Mouse (Mus musculus): ENCODE data around the gene Il17rc. TPM values are rescaled to one million over a fixed set of nuclear protein-coding genes. Genes with fewer than 3 reads are reported as not detected.

Il17rc gene
- polyA plus RNA-seq, 1 experiment from 2014 or later: 73.6 TPM

DNA sequence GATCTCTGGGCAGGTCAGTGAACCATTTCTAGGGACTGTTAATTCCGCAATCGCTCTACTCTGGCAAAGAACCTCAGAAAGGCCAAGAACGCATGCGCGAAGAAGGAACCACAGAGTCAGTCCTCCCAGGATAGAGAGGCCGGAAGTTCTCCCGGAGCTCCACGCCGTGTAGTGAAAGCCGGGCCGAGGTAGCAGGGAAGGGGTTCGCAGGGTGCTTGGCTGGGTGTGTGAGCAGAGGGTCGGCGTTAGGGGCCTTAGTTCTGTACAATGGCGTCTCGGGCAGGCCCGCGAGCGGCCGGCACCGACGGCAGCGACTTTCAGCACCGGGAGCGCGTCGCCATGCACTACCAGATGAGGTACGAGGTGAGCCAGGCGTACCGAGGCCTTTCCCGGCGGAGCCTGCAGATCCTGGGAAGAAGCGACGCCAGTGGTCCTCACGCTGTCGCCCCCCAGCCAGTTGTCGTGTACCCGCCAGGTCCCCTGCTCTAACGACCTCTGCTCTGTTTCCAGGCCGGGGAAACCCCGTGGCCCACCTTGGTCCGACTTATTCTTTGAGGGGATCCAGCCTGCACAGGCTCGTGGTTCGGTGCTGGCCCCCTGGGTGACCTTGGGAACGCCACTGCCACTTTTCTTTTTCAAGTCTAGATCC, 28.7 kb upstream of the Il17rc start, which contains the start of gene Jagn1:
Gene Jagn1, plus strand, starts transcription at position 128 of the 649 bp plus-strand sequence.
- Histone ChIP-seq H3K36me3 (ENCODE audit: control insufficient read depth, insufficient read depth, low read length) (no peaks in the 10 kb centered on the region), H3K27me3 (ENCODE audit: control insufficient read depth, insufficient read depth, low read length) (no peaks in the 10 kb centered on the region), H3K4me2 (replicated peaks; ENCODE audit: low read depth) (peak within 1 kb of the TSS; percentile 94), H3K4me3 (ENCODE audit: low read depth, low read length) (peak within 1 kb of the TSS; percentile 88), H3K27ac (replicated peaks) (peak within 1 kb of the TSS; percentile 87), H3K9ac (ENCODE audit: low read length) (peak within 1 kb of the TSS; percentile 96), H3K9me3 (ENCODE audit: control insufficient read depth, low read length) (no peaks in the 10 kb centered on the region), H3K4me1 (replicated peaks; ENCODE audit: control insufficient read depth, insufficient read depth) (0 out of 2 replicates have a peak, but pooled peaks cover 3% of the 10 kb centered on the region)
- peak; percentile 78 for ATAC-seq (ENCODE audit: low FRiP score, low TSS enrichment)
- DNase-seq (ENCODE audit: low spot score): peak; percentile 94
- WGBS: under 1% methylated on average over 45 of the region's 45 CpGs
- no peak for TF ChIP-seq EP300 (optimal IDR thresholded peaks at IDR 0.05)
- TF ChIP-seq CTCF (IDR thresholded peaks at IDR 0.05; ENCODE audit: low read depth): no peak

DNA sequence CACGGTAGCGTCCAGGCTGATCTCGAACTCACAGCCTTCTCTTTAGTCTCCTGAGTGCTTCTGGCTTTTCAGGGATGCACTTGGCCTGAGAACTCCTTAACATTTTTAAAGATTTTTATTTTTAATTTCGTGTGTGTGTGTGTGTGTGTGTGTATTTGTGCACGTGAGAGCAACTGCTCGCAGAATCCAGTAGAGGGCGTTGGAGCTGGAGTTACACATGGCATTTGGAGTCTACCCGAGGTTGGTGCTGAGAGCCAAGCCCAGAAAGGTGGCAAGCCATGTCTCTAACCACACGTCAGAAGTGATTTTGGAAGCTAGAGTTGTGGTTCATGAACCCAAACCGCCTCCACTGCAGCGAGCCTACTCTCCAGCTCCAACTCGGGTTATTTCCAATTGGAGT, 28.1 kb upstream of the Il17rc start:
- Histone ChIP-seq H3K9ac (ENCODE audit: low read length) (peak overlapping the region; percentile 96), H3K27ac (replicated peaks) (peak overlapping the region; percentile 87), H3K4me1 (replicated peaks; ENCODE audit: control insufficient read depth, insufficient read depth) (0 out of 2 replicates have a peak, but pooled peaks cover 3% of the 10 kb centered on the region), H3K4me2 (replicated peaks; ENCODE audit: low read depth) (peak overlapping the region; percentile 94), H3K27me3 (ENCODE audit: control insufficient read depth, insufficient read depth, low read length) (no peaks in the 10 kb centered on the region), H3K9me3 (ENCODE audit: control insufficient read depth, low read length) (no peaks in the 10 kb centered on the region), H3K4me3 (ENCODE audit: low read depth, low read length) (peak overlapping the region; percentile 88), H3K36me3 (ENCODE audit: control insufficient read depth, insufficient read depth, low read length) (no peaks in the 10 kb centered on the region)
- TF ChIP-seq CTCF (IDR thresholded peaks at IDR 0.05; ENCODE audit: low read depth): peak; percentile 57
- TF ChIP-seq EP300 (optimal IDR thresholded peaks at IDR 0.05): no peak
- whole genome bisulfite sequencing: 42% methylated on average over 12 of the region's 12 CpGs
- DNase-seq (ENCODE audit: low spot score) (peak; percentile 20), ATAC-seq (ENCODE audit: low FRiP score, low TSS enrichment) (no peak)

DNA sequence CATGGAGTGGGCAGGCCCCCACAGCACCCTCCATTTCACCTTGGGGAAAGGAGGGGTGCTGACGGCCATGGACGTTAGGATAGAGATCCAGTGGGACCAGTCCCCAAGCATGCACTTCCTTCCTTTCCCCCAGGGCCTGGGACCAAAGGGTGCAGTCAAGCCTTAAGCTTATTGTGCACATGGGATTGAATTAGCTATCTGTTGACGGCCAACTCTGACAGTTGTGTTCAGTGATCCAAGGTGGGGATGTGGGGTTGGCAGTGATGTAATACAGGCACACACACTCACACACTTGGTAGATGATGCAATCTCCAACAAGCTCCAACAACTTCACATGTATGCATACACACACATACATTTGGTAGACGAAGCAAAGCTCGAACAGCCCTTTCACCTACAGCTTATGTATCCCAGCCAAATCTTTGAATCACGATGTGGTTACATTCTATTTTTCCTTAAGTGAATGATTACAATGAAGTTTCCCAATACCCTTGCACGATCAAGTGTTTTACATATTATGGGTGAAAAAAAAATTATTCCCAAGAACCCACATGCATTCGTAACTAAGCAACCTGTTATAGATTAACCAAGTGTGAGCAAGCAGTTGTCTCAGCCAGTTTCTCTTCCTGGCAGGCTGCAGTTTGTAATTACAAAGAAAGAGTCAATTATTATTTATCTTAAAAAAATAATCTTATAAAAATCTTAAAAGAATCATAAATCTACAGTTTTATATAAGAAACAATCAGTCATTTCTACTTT, 26.8 kb upstream of the Il17rc start:
- 61% methylated on average over 6 of the region's 8 CpGs for whole genome bisulfite sequencing
- no peak overlapping the region for H3K9ac ChIP-seq (ENCODE audit: low read length)
- TF ChIP-seq EP300 (optimal IDR thresholded peaks at IDR 0.05): no peak
- no peak for TF ChIP-seq CTCF (IDR thresholded peaks at IDR 0.05; ENCODE audit: low read depth)
- no peak overlapping the region for H3K4me3 ChIP-seq (ENCODE audit: low read depth, low read length)
- H3K27me3 ChIP-seq (ENCODE audit: control insufficient read depth, insufficient read depth, low read length): no peaks in the 10 kb centered on the region
- H3K4me2 ChIP-seq (replicated peaks; ENCODE audit: low read depth): no peak overlapping the region
- ATAC-seq (ENCODE audit: low FRiP score, low TSS enrichment): peak; percentile 50
- 0 out of 2 replicates have a peak overlapping the region, but pooled peaks have one; percentile 20 for H3K27ac ChIP-seq (replicated peaks)
- H3K4me1 ChIP-seq (replicated peaks; ENCODE audit: control insufficient read depth, insufficient read depth): 0 out of 2 replicates have a peak, but pooled peaks cover 3% of the 10 kb centered on the region
- peak; percentile 22 for DNase-seq (ENCODE audit: low spot score)
- no peaks in the 10 kb centered on the region for H3K36me3 ChIP-seq (ENCODE audit: control insufficient read depth, insufficient read depth, low read length)
- H3K9me3 ChIP-seq (ENCODE audit: control insufficient read depth, low read length): no peaks in the 10 kb centered on the region

DNA sequence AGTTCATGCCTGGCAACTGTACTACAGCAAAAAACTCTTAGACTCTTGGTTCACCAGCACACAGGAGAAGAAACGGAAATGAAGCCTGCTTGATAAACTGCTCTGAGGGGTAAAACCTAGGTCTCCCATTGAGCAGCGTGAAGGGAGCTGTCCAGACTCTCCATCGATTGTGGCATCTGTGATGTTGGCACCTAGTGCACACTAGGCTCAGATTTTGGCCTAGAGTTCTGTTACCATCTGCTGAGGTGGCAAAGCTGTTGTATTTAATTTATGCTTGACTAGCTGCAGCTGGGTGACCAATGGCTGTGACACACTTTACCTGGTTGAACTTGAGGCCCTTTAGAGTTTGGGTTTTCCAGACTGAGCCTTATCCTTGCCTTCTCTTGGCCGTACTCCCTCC, 23.6 kb upstream of the Il17rc start:
- H3K4me2 ChIP-seq (replicated peaks; ENCODE audit: low read depth): no peak overlapping the region
- no peak for DNase-seq (ENCODE audit: low spot score)
- TF ChIP-seq CTCF (IDR thresholded peaks at IDR 0.05; ENCODE audit: low read depth): no peak
- TF ChIP-seq EP300 (optimal IDR thresholded peaks at IDR 0.05): no peak
- H3K9ac ChIP-seq (ENCODE audit: low read length): no peak overlapping the region
- no peak for ATAC-seq (ENCODE audit: low FRiP score, low TSS enrichment)
- no peak overlapping the region for H3K27ac ChIP-seq (replicated peaks)
- no peaks in the 10 kb centered on the region for H3K27me3 ChIP-seq (ENCODE audit: control insufficient read depth, insufficient read depth, low read length)
- 96% methylated on average over 4 of the region's 4 CpGs for WGBS
- H3K36me3 ChIP-seq (ENCODE audit: control insufficient read depth, insufficient read depth, low read length): no peaks in the 10 kb centered on the region
- H3K4me1 ChIP-seq (replicated peaks; ENCODE audit: control insufficient read depth, insufficient read depth): peaks cover 8% of the 10 kb centered on the region; the same call in 1 of the 2 replicates
- no peaks in the 10 kb centered on the region for H3K9me3 ChIP-seq (ENCODE audit: control insufficient read depth, low read length)
- H3K4me3 ChIP-seq (ENCODE audit: low read depth, low read length): no peak overlapping the region

DNA sequence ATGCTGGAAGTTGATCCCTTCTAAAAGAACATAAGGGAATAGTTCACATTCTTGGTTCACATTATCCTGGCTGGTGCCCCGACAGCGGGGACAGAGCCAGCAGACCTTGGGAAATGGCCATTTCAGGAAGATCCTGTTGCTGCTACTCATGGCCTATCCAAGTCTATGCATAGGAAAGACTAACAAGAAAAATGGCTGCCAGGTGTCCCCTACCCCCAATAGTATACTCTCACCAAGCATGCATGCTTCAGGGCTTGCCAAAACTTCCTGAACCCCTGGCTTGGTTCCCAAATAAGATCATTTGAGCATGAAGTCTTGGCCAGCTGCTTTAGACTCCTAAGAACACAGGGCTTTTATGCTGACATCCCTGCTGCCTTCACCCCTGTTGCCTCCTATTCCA, 19.4 kb upstream of the Il17rc start:
- no peak for DNase-seq (ENCODE audit: low spot score)
- H3K4me3 ChIP-seq (ENCODE audit: low read depth, low read length): no peak overlapping the region
- H3K27ac ChIP-seq (replicated peaks): peak overlapping the region; percentile 35; the same call in 1 of the 2 replicates
- no peak overlapping the region for H3K9ac ChIP-seq (ENCODE audit: low read length)
- H3K27me3 ChIP-seq (ENCODE audit: control insufficient read depth, insufficient read depth, low read length): no peaks in the 10 kb centered on the region
- no peak for TF ChIP-seq CTCF (IDR thresholded peaks at IDR 0.05; ENCODE audit: low read depth)
- no peak for TF ChIP-seq EP300 (optimal IDR thresholded peaks at IDR 0.05)
- H3K36me3 ChIP-seq (ENCODE audit: control insufficient read depth, insufficient read depth, low read length): no peaks in the 10 kb centered on the region
- H3K9me3 ChIP-seq (ENCODE audit: control insufficient read depth, low read length): no peaks in the 10 kb centered on the region
- ATAC-seq (ENCODE audit: low FRiP score, low TSS enrichment): no peak; the same call in 1 of the 2 replicates
- 42% methylated on average over 2 of the region's 2 CpGs for WGBS
- no peak overlapping the region for H3K4me2 ChIP-seq (replicated peaks; ENCODE audit: low read depth)
- peaks cover 6% of the 10 kb centered on the region; the same call in 1 of the 2 replicates for H3K4me1 ChIP-seq (replicated peaks; ENCODE audit: control insufficient read depth, insufficient read depth)
